Mouse (Mus musculus) bone marrow, adult 2 months (tissue): ENCODE measurements around the gene Pigx.

Source experiments
- CTCF ChIP-seq: fragments of 200-500 bp; IDR thresholded peaks from 2 replicates; pipeline ENCODE4 v1.5.1; 2011; ENCODE audit warnings: low read length, control low read depth; ENCODE audit not compliant: control insufficient read depth, insufficient read depth
- POLR2A ChIP-seq: fragments of 200-500 bp; IDR thresholded peaks from 2 replicates; pipeline ENCODE4 v1.6.1; 2011; ENCODE audit warnings: low read depth, mild to moderate bottlenecking, control low read depth, low read length, borderline replicate concordance; ENCODE audit not compliant: control insufficient read depth

DNA sequence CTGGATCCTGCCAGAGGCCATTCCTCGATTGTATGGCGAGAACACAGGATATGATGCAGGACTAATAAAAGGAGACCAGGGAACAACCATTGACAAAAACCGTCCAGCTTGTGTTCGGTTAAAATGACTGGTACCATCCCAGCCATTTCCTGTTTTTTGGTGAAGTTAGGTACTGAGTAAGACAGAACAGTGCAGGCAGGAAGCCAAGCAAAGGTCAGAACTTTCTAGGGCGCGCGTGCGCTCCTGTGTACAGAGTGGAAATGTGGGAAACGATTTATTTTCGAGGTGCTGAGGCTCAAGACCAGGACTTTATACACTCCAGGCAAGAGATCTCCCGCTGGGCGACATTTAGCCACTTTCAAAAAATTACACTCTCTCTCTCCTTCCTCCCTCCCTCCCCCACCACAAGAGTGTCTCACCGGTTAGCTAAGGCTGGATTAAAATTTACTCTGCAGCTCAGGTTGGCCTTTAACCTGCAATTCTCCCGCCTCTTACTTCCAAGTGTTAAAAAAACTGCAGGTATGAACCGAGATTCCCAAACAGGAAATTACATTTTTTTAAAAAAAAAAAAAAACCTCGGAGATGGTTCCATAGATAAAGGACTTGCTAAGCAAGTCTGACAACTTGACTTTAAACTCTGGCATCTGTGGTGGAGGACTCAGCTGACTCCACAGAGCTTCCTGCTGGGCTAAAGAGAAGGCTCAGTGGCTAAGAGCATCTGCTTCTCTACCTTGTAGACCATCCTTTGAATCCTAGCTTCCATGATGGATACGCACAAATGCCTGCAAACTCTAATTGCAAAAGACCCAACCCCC is 11.7 kb downstream of the Pigx start:
- TF ChIP-seq POLR2A: no peak
- no peak for TF ChIP-seq CTCF
